Mouse (Mus musculus) midbrain, postnatal 0 days (tissue): ENCODE data around the gene Slc38a10. TPM values are rescaled to one million over a fixed set of nuclear protein-coding genes. Genes with fewer than 3 reads are reported as not detected.

ENCODE experiments used
- ATAC-seq: fragments of 200-750 bp; cut with Nextera tagmentation; 2 replicates; pipeline ENCODE4 v1.8.0; 2017; ENCODE audit warnings: moderate number of reproducible peaks, mild to moderate bottlenecking, moderate TSS enrichment, moderate library complexity; ENCODE audit not compliant: low FRiP score
- DNase-seq: peaks from one replicate; pipeline ENCODE4 v3.0.0-alpha.2; 2015; ENCODE audit warnings: low spot score
- H3K27ac ChIP-seq: fragments of 300-500 bp; sonication (generic); 2 replicates; pipeline ENCODE4 v1.5.1; 2014; ENCODE audit warnings: low read depth, mild to moderate bottlenecking, low read length, mixed read lengths
- H3K27me3 ChIP-seq: fragments of 300-500 bp; sonication (generic); 2 replicates; pipeline ENCODE4 v1.6.1; 2014; ENCODE audit warnings: low read length, control low read depth, mixed read lengths; ENCODE audit not compliant: insufficient read depth
- H3K36me3 ChIP-seq: fragments of 300-500 bp; sonication (generic); 2 replicates; pipeline ENCODE4 v1.6.1; 2014; ENCODE audit warnings: low read length, control low read depth, mixed read lengths; ENCODE audit not compliant: insufficient read depth
- H3K4me1 ChIP-seq: fragments of 300-500 bp; sonication (generic); 2 replicates; pipeline ENCODE4 v1.6.1; 2014; ENCODE audit warnings: mild to moderate bottlenecking, control low read depth, antibody characterized with exemption, low read length, mixed read lengths; ENCODE audit not compliant: insufficient read depth
- H3K4me2 ChIP-seq: fragments of 300-500 bp; sonication (generic); 2 replicates; pipeline ENCODE4 v1.6.1; 2014; ENCODE audit warnings: low read depth, mild to moderate bottlenecking, low read length, mixed read lengths; ENCODE audit not compliant: poor library complexity, severe bottlenecking
- H3K4me3 ChIP-seq: fragments of 300-500 bp; sonication (generic); 2 replicates; pipeline ENCODE4 v1.5.1; 2014; ENCODE audit warnings: low read depth, mild to moderate bottlenecking, low read length, moderate library complexity
- H3K9ac ChIP-seq: fragments of 300-500 bp; sonication (generic); replicated peaks from 2 replicates; pipeline ENCODE4 v1.6.1; 2014; ENCODE audit warnings: mild to moderate bottlenecking, low read length, moderate library complexity, mixed read lengths; ENCODE audit not compliant: poor library complexity, severe bottlenecking
- H3K9me3 ChIP-seq: fragments of 300-500 bp; sonication (generic); 2 replicates; pipeline ENCODE4 v1.6.1; 2016; ENCODE audit warnings: low read length, control low read depth
- CTCF ChIP-seq: IDR thresholded peaks from 2 replicates; pipeline ENCODE4 v1.5.1; 2016; ENCODE audit warnings: antibody characterized with exemption, mild to moderate bottlenecking
- WGBS: fragments of 180-500 bp; shearing (Covaris S2); extraction: QIAGEN DNeasy Blood & Tissue Kit; methylation state at CpG from one replicate; pipeline ENCODE4 v1.1.7; 2014; 5-methylcytosine and 5-hydroxymethylcytosine counted together
- polyA plus RNA-seq: library from polyadenylated mRNA; unstranded; fragments of >200 nt; fragmentation: Nextera tagmentation; extraction: Ambion mirVana; gene quantifications from 2 replicates; pipeline ENCODE4 v1.2.1, GENCODE M21; 2015
- total RNA-seq: library from RNA; depleted of rRNA; stranded (reverse); fragments of >200 nt; gene quantifications from 2 replicates; pipeline ENCODE4 v1.2.3, GENCODE M21; 2014

The Slc38a10 gene
- total and polyA plus RNA-seq, 2 experiments from 2014 or later = 111 to 171 TPM

- ATAC-seq = no peak
- Histone ChIP-seq H3K27me3 (no peaks in the 10 kb centered on the region), H3K9me3 (no peaks in the 10 kb centered on the region), H3K27ac (peak overlapping the region; percentile 97), H3K4me2 (peak overlapping the region; percentile 97), H3K4me1 (peaks cover 10% of the 10 kb centered on the region), H3K4me3 (peak overlapping the region; percentile 86), H3K36me3 (no peaks in the 10 kb centered on the region), H3K9ac (peak overlapping the region; percentile 97)
- TF ChIP-seq CTCF = no peak
- DNase-seq = no peak
- WGBS = 7% methylated on average over 18 of the region's 18 CpGs
Observed at GRCm38 (mm10) chr11:120186145-120186740, 35.1 kb upstream of the Slc38a10 start.

GRCm38 (mm10) chr11:120185316-120186141, 34.4 kb upstream of the Slc38a10 start:
- peak overlapping the region; percentile 97 for H3K4me2 ChIP-seq
- H3K27me3 ChIP-seq = no peaks in the 10 kb centered on the region
- H3K4me1 ChIP-seq = peaks cover 10% of the 10 kb centered on the region
- peak overlapping the region; percentile 97 for H3K27ac ChIP-seq
- peak overlapping the region; percentile 86 for H3K4me3 ChIP-seq
- peak overlapping the region; percentile 97 for H3K9ac ChIP-seq
- no peak for TF ChIP-seq CTCF
- DNase-seq (peak; percentile 50), ATAC-seq (no peak)
- WGBS = under 1% methylated on average over 54 of the region's 54 CpGs
- no peaks in the 10 kb centered on the region for H3K36me3 ChIP-seq
- no peaks in the 10 kb centered on the region for H3K9me3 ChIP-seq

- no peak for TF ChIP-seq CTCF
- H3K27me3 ChIP-seq = no peaks in the 10 kb centered on the region
- H3K27ac ChIP-seq = peak overlapping the region; percentile 97
- WGBS = 9% methylated on average over 16 of the region's 16 CpGs
- H3K36me3 ChIP-seq = no peaks in the 10 kb centered on the region
- no peaks in the 10 kb centered on the region for H3K9me3 ChIP-seq
- H3K4me3 ChIP-seq = peak overlapping the region; percentile 86; the same call in 1 of the 2 replicates
- DNase-seq (peak; percentile 58), ATAC-seq (0 out of 2 replicates have a peak, but pooled peaks have one; percentile 12)
- H3K9ac ChIP-seq = peak overlapping the region; percentile 97
- peak overlapping the region; percentile 97 for H3K4me2 ChIP-seq
- peaks cover 10% of the 10 kb centered on the region for H3K4me1 ChIP-seq
Observed at GRCm38 (mm10) chr11:120184371-120185315, 33.5 kb upstream of the Slc38a10 start.

- 32% methylated on average over 11 of the region's 11 CpGs for WGBS
- Histone ChIP-seq H3K9ac (0 out of 2 replicates have a peak overlapping the region, but pooled peaks have one; percentile 56), H3K27me3 (no peaks in the 10 kb centered on the region), H3K36me3 (no peaks in the 10 kb centered on the region), H3K27ac (peak overlapping the region; percentile 97), H3K4me1 (peaks cover 10% of the 10 kb centered on the region), H3K4me2 (0 out of 2 replicates have a peak overlapping the region, but pooled peaks have one; percentile 97), H3K9me3 (no peaks in the 10 kb centered on the region), H3K4me3 (no peak overlapping the region)
- no peak for ATAC-seq
- DNase-seq = no peak
- TF ChIP-seq CTCF = no peak
Observed at GRCm38 (mm10) chr11:120183708-120184107, 32.6 kb upstream of the Slc38a10 start.

- peak overlapping the region; percentile 97; the same call in 1 of the 2 replicates for H3K27ac ChIP-seq
- DNase-seq (no peak), ATAC-seq (no peak)
- no peaks in the 10 kb centered on the region for H3K9me3 ChIP-seq
- no peaks in the 10 kb centered on the region for H3K27me3 ChIP-seq
- WGBS = 45% methylated on average over 1 of the region's 1 CpGs
- H3K9ac ChIP-seq = no peak overlapping the region
- no peak for TF ChIP-seq CTCF
- H3K36me3 ChIP-seq = no peaks in the 10 kb centered on the region
- H3K4me2 ChIP-seq = 0 out of 2 replicates have a peak overlapping the region, but pooled peaks have one; percentile 97
- peaks cover 10% of the 10 kb centered on the region for H3K4me1 ChIP-seq
- H3K4me3 ChIP-seq = no peak overlapping the region
Observed at GRCm38 (mm10) chr11:120183180-120183579, 32.0 kb upstream of the Slc38a10 start.
